Mouse (Mus musculus) left cerebral cortex, adult 9 months (tissue): ENCODE data around the gene Grhl1.
A peak's percentile ranks its signal among the peaks of the same experiment; 100 is the strongest.

ENCODE experiments used
- DNase-seq, 2 experiments: peaks; one replicate each; pipeline ENCODE4 v3.0.0; 2022; ENCODE audit warnings: low spot score in 2 of 2

Gene Grhl1

DNA sequence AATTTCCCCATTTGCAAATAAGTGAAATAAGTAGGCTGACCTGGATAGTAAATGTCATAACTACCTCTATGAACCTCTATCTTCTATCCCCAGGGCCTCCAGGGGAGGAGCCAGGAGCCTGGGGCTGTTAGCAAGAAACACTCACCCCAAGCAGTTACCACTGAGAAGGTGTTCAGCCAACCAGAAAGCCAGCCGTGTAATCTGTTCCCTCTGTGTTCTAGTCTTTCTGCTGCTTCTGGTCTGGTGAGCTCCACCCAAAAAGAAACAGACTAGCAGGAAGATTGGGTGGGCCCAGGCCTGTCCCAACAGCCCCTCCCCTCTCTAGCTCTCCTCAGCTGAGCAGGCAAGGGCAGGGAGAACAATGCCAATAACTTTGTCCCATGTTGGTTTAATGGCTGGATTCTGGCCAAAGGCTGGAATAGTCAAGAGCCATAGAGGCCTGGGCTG, 72.1 kb downstream of the Grhl1 start:
- no peak for DNase-seq

DNA sequence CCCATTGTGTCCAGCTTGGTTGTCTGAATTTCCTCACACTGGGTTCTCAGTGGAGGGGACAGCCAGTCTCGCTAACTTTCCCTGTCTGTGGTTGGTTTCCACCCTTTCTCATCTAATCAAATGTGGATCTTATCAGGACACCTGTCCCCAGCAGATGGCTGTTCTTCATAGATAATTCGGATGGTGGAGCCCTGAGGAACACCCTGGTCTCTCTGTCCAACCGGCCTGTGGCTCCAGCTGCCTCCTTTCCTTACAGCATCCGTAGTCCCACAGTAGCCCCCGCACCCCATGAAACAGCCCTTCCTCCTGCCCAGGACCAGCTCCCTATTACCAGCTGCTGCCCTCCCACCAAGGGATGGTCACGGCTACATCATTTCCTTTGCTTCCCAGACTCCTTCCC, 73.8 kb downstream of the Grhl1 start:
- DNase-seq = no peak

DNA sequence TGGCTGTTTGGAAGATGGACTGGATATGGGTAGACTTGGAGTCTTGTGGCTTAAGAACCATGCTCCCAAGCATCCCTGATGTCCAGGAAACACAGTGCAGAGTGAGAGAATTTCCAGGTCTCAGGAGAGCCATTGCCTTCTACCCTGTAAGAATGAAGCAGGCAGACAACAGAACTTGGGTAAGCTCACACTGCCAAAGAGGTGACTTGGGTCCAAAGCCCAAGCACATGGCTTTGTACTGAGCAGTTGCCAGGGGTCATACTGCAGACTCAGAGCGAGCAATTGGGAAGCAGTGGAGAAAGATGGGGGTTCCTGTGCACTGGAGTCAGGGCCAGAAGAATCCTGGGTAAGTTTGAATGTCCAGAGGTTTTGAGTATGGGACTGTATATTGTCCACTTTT, 76.0 kb downstream of the Grhl1 start:
- no peak for DNase-seq

DNA sequence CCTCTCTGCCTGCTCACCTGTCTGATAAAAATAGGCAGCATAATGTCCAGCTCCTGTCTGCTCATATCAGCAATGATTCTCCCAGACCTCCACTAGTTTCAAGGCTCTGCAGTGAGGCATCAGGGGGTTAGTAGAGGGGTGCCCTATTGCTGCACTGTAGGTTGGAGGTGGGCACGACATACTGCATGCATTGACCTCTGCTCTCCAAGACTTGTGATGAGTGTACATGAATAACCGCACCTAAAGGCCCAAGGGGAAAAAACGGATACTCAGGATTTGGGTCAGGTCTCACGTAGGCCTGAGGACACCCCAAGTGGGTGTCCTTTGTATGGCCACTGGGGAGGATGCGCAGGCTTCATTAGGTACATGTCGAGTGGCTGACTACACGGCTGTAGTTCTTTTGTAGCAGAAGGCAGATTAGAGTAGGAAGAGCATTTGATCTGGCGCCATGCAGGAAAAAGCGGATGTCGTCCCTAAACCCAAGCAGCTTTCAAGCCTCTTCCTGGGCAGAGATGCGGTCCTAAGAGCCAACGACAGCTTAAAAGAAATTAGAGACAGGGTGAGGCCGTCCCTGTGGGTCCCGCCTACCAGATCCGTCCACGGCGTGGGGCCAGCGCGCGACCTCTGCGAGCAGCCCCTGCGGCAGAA, 78.5 kb downstream of the Grhl1 start:
- DNase-seq = no peak

DNA sequence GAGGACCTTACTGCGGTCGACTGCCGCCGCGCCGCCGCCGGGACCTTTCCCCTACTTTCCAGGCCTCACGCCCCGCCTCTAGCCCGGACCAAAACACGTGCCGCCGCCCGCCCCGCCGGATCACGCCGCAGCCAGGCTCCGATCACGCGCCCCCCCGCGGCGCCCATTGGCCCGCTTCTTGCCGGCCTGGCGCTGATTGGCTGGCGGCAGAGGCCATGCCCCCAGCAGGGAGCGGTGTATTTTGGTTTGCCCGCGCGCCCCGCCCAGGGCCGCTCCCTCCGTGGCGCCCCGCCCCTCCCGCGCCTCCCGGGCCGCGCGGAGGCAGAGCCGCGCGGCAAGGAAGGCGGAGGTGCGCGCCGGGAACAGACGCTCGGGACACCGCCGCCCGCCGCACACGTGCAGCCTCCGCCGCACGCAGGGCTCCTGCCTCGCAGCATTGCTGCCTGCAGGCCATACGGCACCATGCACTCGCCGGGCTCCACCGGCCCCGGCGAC, 79.0 kb downstream of the Grhl1 start, which contains the start of gene Klf11:
Gene Klf11 (plus strand): TSS at position 212 of the 495 bp plus-strand sequence.
- peak; percentile 91 to 97 for DNase-seq

DNA sequence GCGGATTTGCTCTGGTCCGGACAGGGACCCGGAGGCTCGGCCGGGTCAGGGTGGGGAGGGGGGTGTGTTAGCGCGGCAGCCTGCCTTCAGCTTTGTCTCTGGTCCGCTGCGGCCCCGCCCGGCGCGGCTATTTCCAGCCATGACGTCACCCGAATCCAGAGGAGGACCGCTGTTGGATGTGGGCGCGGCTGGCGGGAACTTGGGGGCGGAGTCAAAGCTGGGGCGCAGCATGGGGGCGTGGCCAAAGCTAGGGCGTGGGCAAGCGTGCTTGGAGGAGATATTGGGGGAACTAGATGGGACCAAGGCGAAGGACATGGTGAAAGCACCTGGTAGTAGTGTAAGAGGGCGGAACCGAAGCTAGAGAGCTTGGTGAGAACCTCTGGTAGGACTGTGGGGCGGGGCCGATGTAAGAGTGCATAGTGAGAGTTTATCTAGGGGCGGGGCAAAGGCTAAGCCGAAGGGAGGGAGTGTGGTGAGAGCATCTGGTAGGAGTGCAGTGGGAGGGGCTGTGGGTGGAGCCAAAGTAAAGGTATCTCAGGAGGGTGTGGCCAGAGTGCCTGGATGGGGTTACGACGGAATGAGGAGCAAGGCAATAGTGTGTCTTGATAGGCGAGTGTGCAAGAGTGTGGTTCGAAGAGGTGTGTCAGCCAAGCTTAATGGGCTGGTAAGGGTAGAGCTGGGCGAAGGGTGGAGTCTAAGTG, 79.7 kb downstream of the Grhl1 start:
- DNase-seq = peak; percentile 87 to 94

DNA sequence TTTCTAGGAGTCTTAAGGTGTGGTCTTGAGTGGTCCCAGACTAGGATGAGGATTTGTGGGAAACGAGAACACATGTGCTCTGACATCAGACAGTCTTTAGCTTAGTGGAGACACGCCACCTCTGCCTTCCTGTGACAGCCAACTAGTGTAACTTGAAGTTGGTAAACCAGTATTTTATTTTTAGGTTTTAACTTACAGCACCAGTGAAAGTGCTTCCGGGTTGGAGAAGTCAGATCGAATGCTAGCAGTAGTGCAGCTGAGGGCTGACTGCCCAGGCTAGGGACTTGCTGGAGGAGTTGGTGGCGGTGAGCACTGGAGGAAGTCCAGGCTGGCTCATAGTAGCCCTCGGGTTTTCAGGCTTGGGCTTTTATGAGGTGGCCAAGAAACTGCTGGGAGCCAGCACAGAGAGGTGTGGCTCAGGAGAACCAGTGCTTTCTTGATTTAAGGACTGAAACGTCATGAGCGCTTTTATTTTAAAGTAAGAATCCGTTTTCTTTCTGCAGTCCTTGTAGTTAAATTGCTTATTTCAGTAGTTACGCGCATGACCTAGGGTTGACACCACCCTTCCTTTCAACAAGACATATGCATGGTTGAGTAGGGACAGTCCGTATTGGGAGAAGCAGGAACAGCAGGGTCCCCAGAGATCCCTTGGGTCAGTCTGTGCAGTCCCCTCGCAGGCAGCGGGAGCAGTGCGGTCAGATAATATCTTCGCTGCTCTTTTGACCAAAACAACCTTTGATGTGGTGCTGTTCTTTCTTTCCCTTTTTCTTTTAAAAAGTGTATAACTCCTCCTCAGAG, 82.2 kb downstream of the Grhl1 start:
- no peak for DNase-seq

DNA sequence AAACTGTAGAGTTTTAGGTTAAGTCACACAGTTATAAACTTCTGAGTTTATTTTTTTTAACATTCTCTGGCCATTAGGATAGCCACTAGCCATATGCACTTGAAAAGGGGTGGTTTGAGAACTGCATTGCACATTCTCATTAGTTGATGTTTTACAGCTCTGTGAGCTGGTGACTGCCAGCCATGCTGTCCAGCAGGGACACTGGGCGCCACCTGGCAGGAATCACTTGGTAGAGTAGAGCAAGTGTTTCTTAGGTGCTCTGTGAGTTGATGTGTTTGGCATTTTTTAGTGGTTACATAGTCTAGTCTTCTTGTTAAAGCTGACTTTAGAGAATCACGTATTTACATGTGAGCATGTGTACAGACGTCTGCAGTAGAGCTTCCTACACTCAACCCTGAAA, 84.4 kb downstream of the Grhl1 start:
- no peak for DNase-seq

DNA sequence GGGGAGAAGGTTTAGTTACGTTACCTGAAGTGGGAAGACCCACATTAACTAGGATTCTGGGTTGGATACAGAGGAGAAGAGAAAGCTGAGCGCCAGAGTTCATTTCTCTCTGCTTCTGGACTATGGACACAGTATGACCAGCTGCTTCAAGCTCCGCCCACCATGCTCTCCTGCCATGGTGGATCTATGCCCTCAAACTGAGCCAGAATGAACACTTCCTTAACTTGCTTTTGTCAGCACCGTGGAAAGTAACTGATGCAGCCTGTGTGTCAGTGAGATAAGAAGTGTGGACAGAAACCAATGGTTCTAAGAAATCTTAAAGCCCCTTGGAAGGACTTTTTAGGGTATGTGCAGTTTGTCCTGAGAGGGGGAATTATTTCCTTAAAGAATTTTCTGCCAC, 86.9 kb downstream of the Grhl1 start:
- no peak for DNase-seq

DNA sequence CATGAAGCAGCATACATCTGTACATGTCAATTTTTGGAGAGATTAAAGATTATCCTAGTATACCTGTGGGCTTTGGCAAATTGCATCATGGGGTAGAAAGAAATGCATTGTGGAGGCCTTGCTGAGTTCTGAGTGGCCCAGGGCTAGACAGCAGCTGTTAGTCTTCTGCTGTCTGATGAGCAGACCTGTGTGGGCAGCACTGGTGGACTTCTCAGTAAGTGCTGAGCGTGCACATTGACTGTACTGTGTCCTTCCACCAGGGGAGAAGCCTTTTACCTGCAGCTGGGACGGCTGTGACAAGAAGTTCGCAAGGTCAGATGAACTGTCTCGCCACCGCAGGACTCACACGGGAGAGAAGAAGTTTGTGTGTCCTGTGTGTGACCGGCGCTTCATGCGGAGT, 87.8 kb downstream of the Grhl1 start:
- DNase-seq = no peak

DNA sequence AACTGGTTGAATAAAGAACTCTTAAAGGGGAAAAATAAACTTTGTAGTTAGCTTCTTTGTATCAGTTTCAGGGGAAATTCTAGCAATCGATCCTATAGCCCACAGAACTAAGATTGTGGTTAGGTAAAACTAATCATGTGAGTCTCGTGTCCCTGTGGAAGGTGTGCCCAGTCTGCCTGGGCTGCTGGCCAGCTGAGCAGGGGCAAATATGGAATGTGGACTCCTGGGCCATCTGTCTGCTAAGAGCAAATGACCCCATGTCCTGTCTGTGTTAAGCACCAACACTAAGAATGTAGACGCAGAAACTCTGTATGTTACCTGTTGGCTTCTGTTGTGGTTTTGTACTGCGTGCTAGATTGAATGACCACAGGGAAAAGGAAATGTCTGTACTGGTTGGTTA, 89.0 kb downstream of the Grhl1 start:
- DNase-seq = no peak

DNA sequence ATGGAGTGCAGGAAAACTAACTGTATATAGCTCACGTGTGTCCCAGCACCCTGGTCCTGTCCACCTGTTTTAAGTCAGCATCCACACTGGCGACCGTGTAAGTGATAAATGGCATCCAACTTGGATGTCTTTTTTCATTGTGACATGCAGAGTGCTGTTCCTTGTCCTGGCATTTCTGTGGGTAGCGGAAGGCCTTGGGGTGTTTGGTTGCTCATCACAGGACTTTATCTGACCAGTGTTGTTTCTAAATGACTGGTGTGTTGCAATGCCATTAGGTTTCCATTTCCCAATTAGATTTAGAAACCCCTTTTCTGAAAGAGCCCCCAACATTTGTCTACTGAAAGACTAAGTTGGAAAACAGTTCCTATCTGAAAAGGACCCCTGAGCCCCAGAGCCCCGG, 90.0 kb downstream of the Grhl1 start:
- no peak for DNase-seq
